Mouse (Mus musculus) ES-E14 (cell line): Measurements from ENCODE around the gene Egfem1.

Experiments
- CHD2 ChIP-seq: IDR thresholded peaks from 2 replicates; pipeline ENCODE4 v1.6.1; 2014; ENCODE audit warnings: mild to moderate bottlenecking, low read depth, low read length, inconsistent platforms
- HCFC1 ChIP-seq: IDR thresholded peaks from 2 replicates; pipeline ENCODE4 v1.6.1; 2012; ENCODE audit warnings: low read length, inconsistent platforms, borderline replicate concordance; ENCODE audit not compliant: insufficient read depth
- MAFK ChIP-seq: IDR thresholded peaks from 2 replicates; pipeline ENCODE4 v1.6.1; 2014; ENCODE audit warnings: mild to moderate bottlenecking, low read depth, low read length, inconsistent platforms; ENCODE audit not compliant: insufficient read depth
- ZC3H11A ChIP-seq: IDR thresholded peaks from 2 replicates; pipeline ENCODE4 v1.6.1; 2012; ENCODE audit warnings: low read depth, mild to moderate bottlenecking, inconsistent platforms, low read length, borderline replicate concordance
- ZNF384 ChIP-seq: IDR thresholded peaks from 2 replicates; pipeline ENCODE4 v1.6.1; 2012; ENCODE audit warnings: low read depth, low read length, inconsistent platforms

GRCm38 (mm10) chr3:29292251-29292650, 210.4 kb downstream of the Egfem1 start:
- TF ChIP-seq ZNF384: no peak
- TF ChIP-seq CHD2: no peak
- TF ChIP-seq MAFK: no peak
- no peak for TF ChIP-seq ZC3H11A
- no peak for TF ChIP-seq HCFC1
